Mouse (Mus musculus) heart, adult 2 months (tissue): ENCODE results near the gene Rps8. TPM values are rescaled to one million over a fixed set of nuclear protein-coding genes. Genes with fewer than 3 reads are reported as not detected.

Source experiments
- DNase-seq, 2 experiments: peaks; one replicate each; pipeline ENCODE4 v3.0.0; 2021
- H3K27ac ChIP-seq: fragments of 200-600 bp; 2 replicates; pipeline ENCODE4 v1.8.1; 2022
- H3K27me3 ChIP-seq: fragments of 200-500 bp; 2 replicates; pipeline ENCODE4 v1.6.1; 2012; ENCODE audit warnings: mild to moderate bottlenecking, low read length, inconsistent platforms, mixed read lengths; ENCODE audit not compliant: control insufficient read depth, insufficient read depth
- H3K36me3 ChIP-seq: fragments of 200-500 bp; 2 replicates; pipeline ENCODE4 v1.6.1; 2012; ENCODE audit warnings: low read length, inconsistent platforms; ENCODE audit not compliant: control insufficient read depth, insufficient read depth
- H3K4me1 ChIP-seq: fragments of 200-500 bp; 2 replicates; pipeline ENCODE4 v1.6.1; 2011; ENCODE audit warnings: low read length; ENCODE audit not compliant: control insufficient read depth, insufficient read depth
- H3K4me3 ChIP-seq: fragments of 200-600 bp; 2 replicates; pipeline ENCODE4 v1.8.1; 2022
- H3K79me2 ChIP-seq: fragments of 200-500 bp; replicated peaks from 2 replicates; pipeline ENCODE4 v1.6.1; 2012; ENCODE audit warnings: mild to moderate bottlenecking, inconsistent platforms, low read length, moderate library complexity, mixed read lengths; ENCODE audit not compliant: control insufficient read depth, insufficient read depth
- H3K9ac ChIP-seq: fragments of 200-500 bp; 2 replicates; pipeline ENCODE4 v1.6.1; 2012; ENCODE audit warnings: low read depth, mild to moderate bottlenecking, control low read depth, inconsistent platforms, low read length, mixed read lengths
- CTCF ChIP-seq: fragments of 200-600 bp; IDR thresholded peaks from 2 replicates; pipeline ENCODE4 v1.8.1; 2022; ENCODE audit warnings: antibody characterized with exemption, mild to moderate bottlenecking, moderate library complexity
- EP300 ChIP-seq: fragments of 200-500 bp; IDR thresholded peaks from 2 replicates; pipeline ENCODE4 v1.6.1; 2011; ENCODE audit warnings: low read depth, low read length, control low read depth; ENCODE audit not compliant: insufficient read depth
- POLR2A ChIP-seq: fragments of 200-500 bp; IDR thresholded peaks from 2 replicates; pipeline ENCODE4 v1.6.1; 2011; ENCODE audit warnings: mild to moderate bottlenecking, low read depth, low read length, control low read depth; ENCODE audit not compliant: insufficient read depth
- WGBS: fragments of 180-500 bp; shearing (Covaris S2); methylation state at CpG from one replicate; pipeline ENCODE4 v1.1.7; 2018; 5-methylcytosine and 5-hydroxymethylcytosine counted together
- intact Hi-C: fragments of 180-260 bp; cut with DNase I; formaldehyde crosslinking; loops from one replicate; pipeline ENCODE4 v1.15.1; 2025
- polyA plus RNA-seq: library from polyadenylated mRNA; depleted of rRNA; stranded (reverse); fragments of >200 nt; gene quantifications from 2 replicates; pipeline ENCODE4 v1.2.3, GENCODE M21; 2012
- total RNA-seq, 2 experiments: library from RNA; stranded (reverse); gene quantifications; 2 replicates each; pipeline ENCODE4 v1.2.3; 2021

The Rps8 gene
- total and polyA plus RNA-seq, 3 experiments: 315 to 608 (median 553) TPM

DNA sequence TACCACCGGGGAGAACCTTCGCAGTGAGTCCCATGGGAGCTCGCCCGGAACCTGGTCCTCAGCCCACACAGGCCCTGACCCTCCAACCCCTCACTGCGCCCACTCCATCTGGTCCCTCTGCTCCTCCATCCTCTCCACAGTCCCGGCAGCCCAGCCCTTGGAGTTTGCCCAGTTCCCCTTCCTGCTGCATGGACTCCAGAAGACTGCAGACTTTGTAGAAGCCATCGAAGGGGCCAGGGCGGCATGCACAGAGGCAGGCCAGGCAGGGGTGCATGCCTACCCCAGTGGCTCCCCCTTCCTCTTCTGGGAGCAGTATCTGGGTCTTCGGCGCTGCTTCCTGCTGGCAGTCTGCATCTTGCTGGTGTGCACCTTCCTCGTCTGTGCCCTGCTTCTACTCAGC lies 45.1 kb downstream of the Rps8 start:
- Histone ChIP-seq H3K4me3 (no peak overlapping the region), H3K79me2 (no peaks in the 10 kb centered on the region), H3K36me3 (no peaks in the 10 kb centered on the region), H3K27ac (no peak overlapping the region), H3K9ac (no peak overlapping the region), H3K27me3 (no peaks in the 10 kb centered on the region), H3K4me1 (no peaks in the 10 kb centered on the region)
- intact Hi-C loops: no loop called here
- TF ChIP-seq CTCF (no peak), POLR2A (no peak), EP300 (no peak)
- no peak for DNase-seq
- WGBS: 88% methylated on average over 11 of the region's 11 CpGs

DNA sequence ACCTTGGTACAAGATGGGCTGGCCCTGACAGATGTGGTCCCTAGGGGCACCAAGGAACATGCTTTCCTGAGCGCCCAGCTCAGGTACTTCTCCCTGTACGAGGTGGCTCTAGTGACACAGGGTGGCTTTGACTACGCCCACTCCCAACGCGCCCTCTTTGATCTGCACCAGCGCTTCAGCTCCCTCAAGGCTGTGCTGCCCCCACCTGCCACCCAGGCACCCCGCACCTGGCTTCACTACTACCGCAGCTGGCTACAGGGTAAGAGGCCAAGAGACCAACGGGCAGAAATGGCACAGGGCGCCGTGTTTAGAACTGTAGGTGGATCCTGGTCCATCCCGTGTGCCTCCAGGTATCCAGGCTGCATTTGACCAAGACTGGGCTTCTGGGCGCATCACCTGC lies 45.8 kb downstream of the Rps8 start:
- H3K27ac ChIP-seq: no peak overlapping the region
- H3K9ac ChIP-seq: no peak overlapping the region
- intact Hi-C loops: no loop called here
- H3K27me3 ChIP-seq: no peaks in the 10 kb centered on the region
- no peaks in the 10 kb centered on the region for H3K79me2 ChIP-seq
- H3K36me3 ChIP-seq: no peaks in the 10 kb centered on the region
- H3K4me3 ChIP-seq: no peak overlapping the region
- no peak for TF ChIP-seq EP300
- no peak for TF ChIP-seq CTCF
- TF ChIP-seq POLR2A: no peak
- 89% methylated on average over 13 of the region's 13 CpGs for WGBS
- no peaks in the 10 kb centered on the region for H3K4me1 ChIP-seq
- DNase-seq: no peak

DNA sequence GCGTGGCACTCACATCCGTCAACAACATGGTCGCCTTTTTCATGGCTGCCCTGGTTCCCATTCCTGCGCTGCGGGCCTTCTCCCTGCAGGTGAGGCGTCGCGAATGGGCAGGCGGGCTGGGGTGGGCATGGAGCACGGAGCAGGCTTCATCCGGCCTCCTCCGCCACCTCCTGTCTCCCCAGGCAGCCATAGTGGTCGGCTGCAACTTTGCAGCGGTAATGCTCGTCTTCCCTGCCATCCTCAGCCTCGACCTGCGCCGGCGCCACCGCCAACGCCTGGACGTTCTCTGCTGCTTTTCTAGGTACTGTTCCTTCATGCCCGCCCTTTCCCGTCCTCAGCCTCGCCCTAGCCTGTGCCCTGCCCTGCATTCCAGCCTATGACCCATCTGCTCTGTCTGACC lies 46.7 kb downstream of the Rps8 start:
- TF ChIP-seq POLR2A: no peak
- TF ChIP-seq CTCF: no peak
- no peak for TF ChIP-seq EP300
- no peak overlapping the region for H3K9ac ChIP-seq
- H3K4me1 ChIP-seq: no peaks in the 10 kb centered on the region
- no peaks in the 10 kb centered on the region for H3K27me3 ChIP-seq
- no peaks in the 10 kb centered on the region for H3K79me2 ChIP-seq
- no peak for DNase-seq
- H3K27ac ChIP-seq: no peak overlapping the region
- H3K36me3 ChIP-seq: no peaks in the 10 kb centered on the region
- intact Hi-C loops: no loop called here
- 92% methylated on average over 25 of the region's 25 CpGs for WGBS
- H3K4me3 ChIP-seq: no peak overlapping the region

DNA sequence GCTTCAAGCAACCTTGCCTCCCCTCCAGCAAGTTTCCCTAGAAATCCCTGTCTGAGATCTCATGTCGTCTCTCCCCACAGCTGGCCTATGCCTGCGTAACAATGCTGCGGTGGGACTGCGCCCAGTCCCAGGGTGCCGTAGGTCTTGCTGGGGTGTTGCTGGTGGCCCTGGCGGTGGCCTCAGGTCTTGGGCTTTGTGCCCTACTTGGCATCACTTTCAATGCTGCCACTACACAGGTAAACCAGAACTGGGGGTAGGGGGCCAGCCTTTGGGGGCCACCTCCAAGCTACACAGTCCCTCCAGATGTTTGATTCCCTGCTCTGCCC lies 47.6 kb downstream of the Rps8 start:
- WGBS: 91% methylated on average over 6 of the region's 6 CpGs
- intact Hi-C loops: no loop called here
- Histone ChIP-seq H3K27ac (no peak overlapping the region), H3K9ac (no peak overlapping the region), H3K4me3 (no peak overlapping the region), H3K79me2 (no peaks in the 10 kb centered on the region), H3K27me3 (no peaks in the 10 kb centered on the region), H3K36me3 (no peaks in the 10 kb centered on the region), H3K4me1 (no peaks in the 10 kb centered on the region)
- no peak for DNase-seq
- TF ChIP-seq POLR2A: no peak
- TF ChIP-seq CTCF: no peak
- no peak for TF ChIP-seq EP300

DNA sequence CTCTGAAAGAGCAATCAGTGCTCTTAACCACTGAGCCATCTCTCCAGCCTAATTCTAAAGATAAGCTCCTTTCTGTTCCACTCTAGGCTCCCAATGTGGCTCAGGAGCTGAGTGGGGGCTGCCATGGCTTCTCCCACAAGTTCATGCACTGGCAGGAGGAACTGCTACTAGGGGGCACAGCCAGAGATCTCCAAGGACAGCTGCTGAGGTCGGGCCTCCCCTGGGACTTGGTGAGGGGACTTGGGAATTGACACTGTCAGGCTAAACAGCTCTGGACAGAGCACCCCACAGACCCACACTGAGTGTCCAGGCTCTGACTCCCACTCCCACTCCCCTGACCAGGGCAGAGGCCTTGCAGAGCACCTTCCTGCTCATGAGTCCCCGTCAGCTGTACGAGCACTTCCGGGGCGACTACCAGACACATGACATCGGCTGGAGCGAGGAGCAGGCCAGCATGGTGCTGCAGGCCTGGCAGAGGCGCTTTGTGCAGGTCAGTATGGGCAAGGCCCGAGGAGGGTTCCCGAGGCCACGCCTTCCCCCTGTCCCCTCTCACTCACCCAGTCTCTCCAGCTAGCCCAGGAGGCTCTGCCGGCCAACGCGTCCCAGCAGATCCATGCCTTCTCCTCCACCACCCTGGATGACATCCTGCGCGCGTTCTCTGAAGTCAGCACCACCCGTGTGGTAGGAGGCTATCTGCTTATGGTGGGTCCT lies 48.1 kb downstream of the Rps8 start:
- whole genome bisulfite sequencing: 88% methylated on average over 18 of the region's 18 CpGs
- intact Hi-C loops: no loop called here
- H3K27me3 ChIP-seq: no peaks in the 10 kb centered on the region
- no peak overlapping the region for H3K9ac ChIP-seq
- no peak for DNase-seq
- no peak overlapping the region for H3K27ac ChIP-seq
- H3K36me3 ChIP-seq: no peaks in the 10 kb centered on the region
- TF ChIP-seq EP300 (no peak), POLR2A (no peak), CTCF (no peak)
- H3K4me3 ChIP-seq: no peak overlapping the region
- no peaks in the 10 kb centered on the region for H3K4me1 ChIP-seq
- H3K79me2 ChIP-seq: no peaks in the 10 kb centered on the region

DNA sequence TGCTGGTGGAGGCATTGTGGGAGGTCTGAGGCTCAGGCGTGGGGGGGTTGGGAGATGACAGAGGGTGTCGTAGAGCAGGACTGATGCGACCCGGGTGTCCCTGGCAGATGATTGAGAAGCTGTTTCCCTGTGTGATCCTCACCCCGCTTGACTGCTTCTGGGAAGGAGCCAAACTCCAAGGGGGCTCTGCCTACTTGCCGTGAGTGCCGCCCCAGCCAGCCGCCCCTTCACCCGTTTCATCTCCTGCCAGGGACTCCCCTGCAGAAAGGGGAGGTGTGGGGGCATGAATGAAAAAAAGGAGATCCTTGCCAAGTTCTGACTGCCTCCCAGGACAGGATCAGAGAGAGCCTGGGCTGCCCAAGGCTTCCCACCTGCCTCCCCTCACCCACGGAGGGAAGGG lies 50.9 kb downstream of the Rps8 start:
- Histone ChIP-seq H3K4me3 (no peak overlapping the region), H3K27me3 (no peaks in the 10 kb centered on the region), H3K9ac (no peak overlapping the region), H3K27ac (no peak overlapping the region), H3K36me3 (no peaks in the 10 kb centered on the region), H3K79me2 (no peaks in the 10 kb centered on the region), H3K4me1 (peaks cover 1% of the 10 kb centered on the region; the same call in 1 of the 2 replicates)
- TF ChIP-seq CTCF: no peak
- no peak for TF ChIP-seq POLR2A
- TF ChIP-seq EP300: no peak
- no peak for DNase-seq
- intact Hi-C loops: no loop called here
- 68% methylated on average over 10 of the region's 10 CpGs for WGBS
